ENCODE assay signal across 10 mouse cellular contexts in the genomic region with DNA sequence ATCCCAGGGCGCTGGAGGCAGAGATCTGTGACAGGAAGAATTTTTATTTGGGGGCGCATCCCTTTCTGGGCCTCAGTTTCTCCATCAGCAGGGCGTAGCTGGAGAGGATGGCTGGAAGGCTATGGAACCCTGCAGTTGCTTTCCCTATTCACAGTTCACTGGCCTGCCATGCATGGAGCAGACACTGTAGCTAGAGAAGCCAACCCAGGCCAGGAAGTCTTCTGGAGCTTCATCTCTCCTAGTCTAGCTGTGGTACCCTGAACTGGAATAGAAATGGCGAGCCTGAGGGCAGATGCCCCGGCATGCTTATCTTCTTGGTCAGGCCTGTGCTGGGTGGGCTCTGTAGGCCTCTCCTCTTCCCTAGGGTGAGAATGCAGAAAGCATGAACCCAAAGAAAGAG. TPM values are rescaled to one million over a fixed set of nuclear protein-coding genes. Genes with fewer than 3 reads are reported as not detected.
DNase-seq lines count a peak whose midpoint lies in the region; ATAC-seq lines count a peak whose summit lies in the region.
"Had no signal": no experiment of that assay in that cellular context is flagged by ENCODE, and none has a peak within 500 bp of the region (broad histone marks: within the 10 kb centered on the region; RNA-seq: fewer than 3 reads in every experiment).

No protein-coding gene starts in this region.

- no peak for DNase-seq in liver, embryonic 11.5 days (ENCODE audit: low spot score)
- DNase-seq in liver: no peak
- no peak for DNase-seq in forebrain, embryonic 11.5 days (ENCODE audit: low spot score)
- DNase-seq in limb, embryonic 10.5 days (ENCODE audit: low spot score): no peak
- no peak for DNase-seq in T-cell, adult 2 months (ENCODE audit: low spot score)
- DNase-seq in adrenal gland, adult 18-20 months (ENCODE audit: low spot score in 2 of 2): no peak
- no peak for DNase-seq in right cerebral cortex, postnatal 25 days
- DNase-seq: thymus, adult 18-20 months had no signal

- ATAC-seq in liver, embryonic 11.5 days (replicated peaks; ENCODE audit: low FRiP score): no peak
- no peak for ATAC-seq in forebrain, embryonic 11.5 days (replicated peaks; ENCODE audit: low FRiP score)
- no peak for ATAC-seq in neural tube, embryonic 13.5 days (ENCODE audit: low read depth)

- no peak overlapping the region for H3K9ac ChIP-seq in liver, embryonic 11.5 days (ENCODE audit: low read depth, low read length)
- H3K9ac ChIP-seq in forebrain, embryonic 11.5 days (ENCODE audit: low read length): peak overlapping the region; percentile 49; the same call in 1 of the 2 replicates
- peak overlapping the region; percentile 75 for H3K9ac ChIP-seq in neural tube, embryonic 13.5 days

- no peaks in the 10 kb centered on the region for H3K9me3 ChIP-seq in liver, embryonic 11.5 days (ENCODE audit: control insufficient read depth, low read length)
- H3K9me3 ChIP-seq in forebrain, embryonic 11.5 days (ENCODE audit: control insufficient read depth, low read length): no peaks in the 10 kb centered on the region
- no peaks in the 10 kb centered on the region for H3K9me3 ChIP-seq in limb, embryonic 10.5 days (replicated peaks)
- H3K9me3 ChIP-seq in neural tube, embryonic 13.5 days: no peaks in the 10 kb centered on the region

- WGBS in liver, embryonic 11.5 days: 63% methylated on average over 5 of the region's 5 CpGs
- 74% methylated on average over 5 of the region's 5 CpGs for WGBS in forebrain, embryonic 11.5 days
- 70% methylated on average over 5 of the region's 5 CpGs for WGBS in limb, embryonic 10.5 days
- WGBS in neural tube, embryonic 13.5 days: 71% methylated on average over 5 of the region's 5 CpGs

- no peaks in the 10 kb centered on the region; the same call in 1 of the 2 replicates for H3K36me3 ChIP-seq in liver, embryonic 11.5 days (ENCODE audit: control insufficient read depth, insufficient read depth, low read length)
- H3K36me3 ChIP-seq in forebrain, embryonic 11.5 days (ENCODE audit: control insufficient read depth, insufficient read depth, low read length): no peaks in the 10 kb centered on the region
- no peaks in the 10 kb centered on the region for H3K36me3 ChIP-seq in limb, embryonic 10.5 days
- H3K36me3 ChIP-seq in neural tube, embryonic 13.5 days: no peaks in the 10 kb centered on the region

- H3K27ac ChIP-seq in liver, embryonic 11.5 days (ENCODE audit: low read depth, low read length): no peak overlapping the region
- H3K27ac ChIP-seq in forebrain, embryonic 11.5 days (ENCODE audit: low read depth, low read length): no peak overlapping the region
- H3K27ac ChIP-seq in limb, embryonic 10.5 days: peak overlapping the region; percentile 66; the same call in 1 of the 2 replicates
- H3K27ac ChIP-seq in neural tube, embryonic 13.5 days (replicated peaks): no peak overlapping the region

- H3K4me3 ChIP-seq in liver, embryonic 11.5 days (ENCODE audit: low read depth, low read length): peak overlapping the region; percentile 50
- H3K4me3 ChIP-seq in forebrain, embryonic 11.5 days (ENCODE audit: low read depth, low read length): peak overlapping the region; percentile 40
- peak overlapping the region; percentile 63 for H3K4me3 ChIP-seq in limb, embryonic 10.5 days
- peak overlapping the region; percentile 52 for H3K4me3 ChIP-seq in neural tube, embryonic 13.5 days

- peak overlapping the region; percentile 77 for H3K4me2 ChIP-seq in liver, embryonic 11.5 days
- H3K4me2 ChIP-seq in forebrain, embryonic 11.5 days (ENCODE audit: low read depth, low read length, severe bottlenecking): peak overlapping the region; percentile 62
- H3K4me2 ChIP-seq in neural tube, embryonic 13.5 days: peak overlapping the region; percentile 84

- H3K27me3 ChIP-seq in liver, embryonic 11.5 days (replicated peaks; ENCODE audit: control insufficient read depth, insufficient read depth, low read length): no peaks in the 10 kb centered on the region
- no peaks in the 10 kb centered on the region for H3K27me3 ChIP-seq in forebrain, embryonic 11.5 days (ENCODE audit: control insufficient read depth, insufficient read depth, low read length)
- H3K27me3 ChIP-seq in limb, embryonic 10.5 days (ENCODE audit: low read depth, poor library complexity, severe bottlenecking): peaks cover 22% of the 10 kb centered on the region
- no peaks in the 10 kb centered on the region for H3K27me3 ChIP-seq in neural tube, embryonic 13.5 days

- peaks cover 16% of the 10 kb centered on the region for H3K4me1 ChIP-seq in liver, embryonic 11.5 days (replicated peaks; ENCODE audit: control insufficient read depth, insufficient read depth, low read length)
- H3K4me1 ChIP-seq in forebrain, embryonic 11.5 days (replicated peaks; ENCODE audit: control insufficient read depth, insufficient read depth, low read length): no peaks in the 10 kb centered on the region
- peaks cover 19% of the 10 kb centered on the region for H3K4me1 ChIP-seq in limb, embryonic 10.5 days
- H3K4me1 ChIP-seq in neural tube, embryonic 13.5 days (replicated peaks): peaks cover 20% of the 10 kb centered on the region

RNA-seq across cellular contexts. Expression of a gene that starts 1.1 kb away (rescaled TPM):
- polyA plus RNA-seq in liver, embryonic 11.5 days (2014; fragmentation: Nextera tagmentation; extraction: Ambion mirVana): 84.0 and 89.6 TPM in 2 replicates
- 52.8 and 61.6 TPM in 2 replicates for polyA plus RNA-seq in forebrain, embryonic 11.5 days (2014; fragmentation: Nextera tagmentation; extraction: Ambion mirVana)
- polyA plus RNA-seq in limb, embryonic 10.5 days (2016; fragmentation: Nextera tagmentation; extraction: Ambion mirVana): 52.0 and 60.7 TPM in 2 replicates
- polyA plus RNA-seq in neural tube, embryonic 13.5 days (2015; fragmentation: Nextera tagmentation; extraction: Ambion mirVana): 67.2 and 71.8 TPM in 2 replicates
- 100 to 1,000 TPM; 218 to 375 TPM for total RNA-seq in adrenal gland, adult 18-20 months (2021)
- total RNA-seq: neutrophil, adult 5-6 weeks had no signal

RNA-seq across cellular contexts. Expression of a gene that starts 37.2 kb away (rescaled TPM):
- polyA plus RNA-seq in liver, embryonic 11.5 days (2014; fragmentation: Nextera tagmentation; extraction: Ambion mirVana): 587 and 600 TPM in 2 replicates
- 633 and 702 TPM in 2 replicates for polyA plus RNA-seq in forebrain, embryonic 11.5 days (2014; fragmentation: Nextera tagmentation; extraction: Ambion mirVana)
- 550 and 645 TPM in 2 replicates for polyA plus RNA-seq in limb, embryonic 10.5 days (2016; fragmentation: Nextera tagmentation; extraction: Ambion mirVana)
- 715 and 824 TPM in 2 replicates for polyA plus RNA-seq in neural tube, embryonic 13.5 days (2015; fragmentation: Nextera tagmentation; extraction: Ambion mirVana)
- 100 to 1,000 TPM; 347 to 382 TPM for total RNA-seq in adrenal gland, adult 18-20 months (2021)

RNA-seq across cellular contexts. Expression of a gene that starts 42.6 kb away (rescaled TPM):
- polyA plus RNA-seq in liver, embryonic 11.5 days (2014; fragmentation: Nextera tagmentation; extraction: Ambion mirVana): 9.4 and 11.3 TPM in 2 replicates
- 6.4 and 8.6 TPM in 2 replicates for polyA plus RNA-seq in forebrain, embryonic 11.5 days (2014; fragmentation: Nextera tagmentation; extraction: Ambion mirVana)
- 6.5 and 7.9 TPM in 2 replicates for polyA plus RNA-seq in limb, embryonic 10.5 days (2016; fragmentation: Nextera tagmentation; extraction: Ambion mirVana)
- polyA plus RNA-seq in neural tube, embryonic 13.5 days (2015; fragmentation: Nextera tagmentation; extraction: Ambion mirVana): 10.9 and 13.3 TPM in 2 replicates
- total RNA-seq in adrenal gland, adult 18-20 months (2021): 10 to 100 TPM in 1 of 2 experiments, 1 to 10 TPM in 1; 8.4 to 22.2 TPM

RNA-seq across cellular contexts. Expression of a gene that starts 59.4 kb away (rescaled TPM):
- polyA plus RNA-seq in liver, embryonic 11.5 days (2014; fragmentation: Nextera tagmentation; extraction: Ambion mirVana): 11.4 and 12.1 TPM in 2 replicates
- polyA plus RNA-seq in forebrain, embryonic 11.5 days (2014; fragmentation: Nextera tagmentation; extraction: Ambion mirVana): 9.4 and 10.3 TPM in 2 replicates
- 10.0 and 14.0 TPM in 2 replicates for polyA plus RNA-seq in limb, embryonic 10.5 days (2016; fragmentation: Nextera tagmentation; extraction: Ambion mirVana)
- polyA plus RNA-seq in neural tube, embryonic 13.5 days (2015; fragmentation: Nextera tagmentation; extraction: Ambion mirVana): 16.1 and 17.3 TPM in 2 replicates
- 10 to 100 TPM; 63.7 to 85.8 TPM for total RNA-seq in adrenal gland, adult 18-20 months (2021)
